Mouse (Mus musculus) cerebellum, adult 18-20 months (tissue): Measurements from ENCODE around the gene Hist2h2ab.
"Not testable (repeated sequence)": the region's sequence is repeated elsewhere in the genome, so short reads cannot be mapped to it uniquely, and the experiment has no call there.

ENCODE experiments used
- DNase-seq, 2 experiments: peaks; one replicate each; pipeline ENCODE4 v3.0.0; 2021

Hist2h2ab gene

DNA sequence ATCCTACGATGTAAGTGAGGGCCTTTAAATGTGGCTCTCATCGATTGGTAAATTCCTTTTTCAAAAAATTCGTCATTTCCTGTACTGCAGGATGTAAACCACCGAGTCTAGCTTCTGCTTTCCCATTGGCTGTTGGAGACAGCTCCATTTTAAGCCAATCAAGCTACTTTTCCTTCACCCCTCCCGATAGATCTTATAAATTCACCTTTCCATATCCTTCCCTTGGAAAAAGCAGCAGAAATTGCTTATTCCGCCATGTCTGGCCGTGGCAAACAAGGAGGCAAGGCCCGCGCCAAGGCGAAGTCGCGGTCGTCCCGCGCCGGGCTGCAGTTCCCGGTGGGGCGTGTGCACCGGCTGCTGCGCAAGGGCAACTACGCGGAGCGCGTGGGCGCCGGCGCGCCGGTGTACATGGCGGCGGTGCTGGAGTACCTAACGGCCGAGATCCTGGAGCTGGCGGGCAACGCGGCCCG lies at the start of gene Hist2h2ab, which contains the start of gene Bola1:
TSS of gene Hist2h2ab (plus strand) at position 205 of the 470 bp plus-strand sequence.
TSS of gene Bola1 (minus strand) at position 49 of the 470 bp plus-strand sequence.
- peak; percentile 75 to 78 for DNase-seq

GRCm38 (mm10) chr3:96170276-96170675 lies 49.4 kb upstream of the Hist2h2ab start:
- no peak for DNase-seq

GRCm38 (mm10) chr3:96170976-96171545 lies 48.6 kb upstream of the Hist2h2ab start:
- no peak for DNase-seq

DNA sequence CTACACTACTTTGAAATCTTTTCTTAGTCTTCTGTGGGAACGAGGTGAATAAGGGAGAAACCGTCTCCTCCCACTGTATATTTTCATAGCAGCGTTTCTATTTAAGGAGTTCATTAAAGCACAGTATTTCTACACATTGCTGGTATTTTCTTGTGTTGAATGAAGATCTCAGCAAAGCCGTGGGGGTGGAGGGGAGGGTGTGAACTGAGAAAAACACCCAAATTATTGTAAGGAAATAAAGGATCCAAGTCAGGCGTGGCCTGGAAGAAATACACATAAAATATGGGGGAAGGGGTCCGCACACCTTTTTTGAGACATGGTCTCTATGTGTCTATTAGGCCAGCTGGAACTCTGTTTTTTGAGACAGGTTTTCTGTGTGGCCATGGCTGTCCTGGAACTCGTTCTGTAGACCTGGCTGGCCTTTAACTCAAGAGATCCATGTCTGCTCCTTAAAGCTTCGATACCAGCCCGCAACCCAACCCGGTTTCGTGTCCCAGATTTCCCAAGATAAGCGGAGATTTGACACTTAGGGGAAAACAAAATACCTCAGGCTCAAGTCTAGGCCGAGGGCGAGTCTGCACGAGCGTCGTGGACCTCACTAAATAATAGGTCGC lies 48.0 kb upstream of the Hist2h2ab start:
- DNase-seq: no peak

DNA sequence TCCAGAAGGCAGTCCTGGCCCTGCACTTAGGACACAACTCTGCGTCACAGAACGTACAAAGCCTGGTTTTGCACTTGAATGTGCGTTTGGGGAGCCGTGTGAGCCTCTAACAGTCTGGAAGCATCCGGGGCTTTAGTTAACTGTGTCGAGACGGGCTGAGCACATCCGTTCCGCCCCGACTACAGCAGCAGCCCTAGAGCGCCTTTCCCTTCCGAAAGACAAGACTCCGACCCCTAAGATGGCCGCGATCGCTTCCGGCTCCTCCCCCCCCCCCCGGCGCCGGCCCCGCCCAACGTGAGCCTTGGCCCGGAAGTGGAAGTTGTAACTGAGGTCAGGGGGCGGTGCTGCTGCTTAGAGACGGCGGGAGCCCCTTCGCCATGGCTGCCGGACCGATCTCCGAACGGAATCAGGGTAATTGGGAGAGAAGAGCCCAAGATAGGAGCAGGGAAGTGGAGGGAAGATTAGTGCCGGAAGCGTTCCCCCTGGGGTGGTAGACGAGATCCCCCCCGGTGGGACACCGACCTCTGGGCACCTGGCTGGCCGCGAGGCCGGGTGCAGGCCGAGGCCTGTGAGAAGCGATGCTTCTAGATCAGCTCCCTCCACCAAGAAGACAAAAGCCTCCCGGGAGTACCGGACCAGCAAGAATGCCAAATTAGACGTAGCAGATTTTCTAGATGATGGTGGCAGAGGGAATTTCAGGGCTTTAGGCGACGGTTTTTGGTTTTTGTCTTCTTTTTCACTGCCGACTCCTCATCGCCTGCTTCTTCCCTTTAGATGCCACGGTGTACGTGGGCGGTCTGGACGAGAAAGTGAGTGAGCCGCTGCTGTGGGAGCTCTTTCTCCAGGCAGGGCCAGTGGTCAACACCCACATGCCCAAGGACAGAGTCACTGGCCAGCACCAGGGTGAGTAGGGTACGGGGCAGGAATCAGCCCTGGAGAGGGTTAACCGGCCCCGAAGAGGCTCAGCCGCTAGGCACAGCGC lies 47.2 kb upstream of the Hist2h2ab start, which contains the start of gene Sf3b4:
TSS of gene Sf3b4 (plus strand) at position 136 of the 982 bp plus-strand sequence.
- peak; percentile 82 to 84 for DNase-seq

DNA sequence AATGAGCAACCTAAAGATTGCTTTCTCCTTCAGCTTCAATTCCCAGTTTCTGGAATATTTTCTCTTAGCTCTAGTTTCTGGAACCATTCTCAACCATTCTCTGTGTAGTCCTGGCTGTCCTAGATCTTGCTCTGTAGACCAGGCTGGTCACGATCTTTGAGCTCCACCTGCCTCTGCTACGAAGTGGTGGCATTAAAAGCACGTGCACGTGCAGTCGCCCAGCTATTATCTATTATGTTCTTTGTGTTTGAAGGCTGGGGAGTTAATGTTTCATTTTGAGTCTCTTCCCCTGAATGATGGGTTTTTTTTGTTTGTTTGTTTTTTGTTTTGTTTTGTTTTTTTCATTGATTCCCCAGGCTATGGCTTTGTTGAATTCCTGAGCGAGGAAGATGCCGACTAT lies 46.5 kb upstream of the Hist2h2ab start:
- no peak for DNase-seq

DNA sequence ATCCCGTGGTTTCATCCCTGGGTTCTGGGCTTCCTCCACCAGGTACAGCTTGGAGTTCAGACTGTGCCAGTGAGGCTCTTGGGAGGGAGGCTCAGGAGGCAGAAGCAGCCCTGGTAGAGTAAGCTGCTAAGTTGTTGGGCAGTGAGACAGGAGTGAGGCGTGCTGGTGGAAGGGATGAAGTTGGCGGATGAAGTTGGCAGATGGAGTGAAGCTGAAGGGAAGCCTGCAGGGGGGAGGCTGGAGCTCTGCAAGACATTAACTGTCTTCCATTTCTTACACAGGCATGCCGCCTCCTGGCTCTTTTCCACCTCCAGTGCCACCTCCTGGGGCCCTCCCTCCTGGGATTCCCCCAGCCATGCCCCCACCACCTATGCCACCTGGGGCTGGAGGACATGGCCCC lies 45.6 kb upstream of the Hist2h2ab start:
- not testable (repeated sequence) for DNase-seq

DNA sequence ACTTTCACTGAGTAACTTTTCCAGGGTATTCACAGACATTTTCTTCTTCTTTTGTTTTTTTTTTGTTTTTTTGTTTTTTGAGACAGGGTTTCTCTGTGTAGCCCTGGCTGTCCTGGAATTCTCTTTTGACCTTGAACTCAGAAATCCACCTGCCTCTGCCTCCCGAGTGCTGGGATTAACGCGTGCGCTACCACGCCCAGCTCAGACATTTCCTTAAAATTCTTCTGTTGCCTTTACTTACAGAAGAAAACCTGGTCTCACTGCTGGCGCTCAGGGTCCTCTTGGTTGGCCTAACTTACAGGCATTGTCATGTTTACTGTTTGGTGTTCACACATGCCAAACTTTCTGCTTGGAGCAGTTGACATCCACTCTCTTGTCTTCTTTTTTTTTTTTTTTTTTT lies 44.4 kb upstream of the Hist2h2ab start:
- no peak for DNase-seq

- DNase-seq: no peak
Measured at GRCm38 (mm10) chr3:96178427-96178826, 41.2 kb upstream of the Hist2h2ab start.

DNA sequence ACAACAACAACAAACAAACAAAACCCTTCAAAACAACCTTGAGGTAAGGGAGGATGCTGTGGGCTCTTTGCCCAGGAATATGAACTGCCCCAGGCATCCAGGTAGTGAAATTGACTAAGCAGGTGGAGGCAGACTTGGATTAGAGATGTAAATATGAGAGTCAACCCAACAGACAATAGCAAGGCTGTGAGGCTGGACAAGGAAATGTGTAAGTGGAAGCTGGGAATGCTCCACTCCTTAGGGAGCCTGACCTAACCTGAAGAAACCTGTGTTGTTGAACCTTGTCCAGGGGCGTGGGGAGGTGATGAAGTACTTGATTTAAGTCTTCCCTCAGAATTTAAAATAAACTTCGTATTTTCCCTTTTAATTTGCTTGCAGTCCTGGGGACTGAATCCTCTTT lies 40.8 kb upstream of the Hist2h2ab start:
- no peak for DNase-seq

DNA sequence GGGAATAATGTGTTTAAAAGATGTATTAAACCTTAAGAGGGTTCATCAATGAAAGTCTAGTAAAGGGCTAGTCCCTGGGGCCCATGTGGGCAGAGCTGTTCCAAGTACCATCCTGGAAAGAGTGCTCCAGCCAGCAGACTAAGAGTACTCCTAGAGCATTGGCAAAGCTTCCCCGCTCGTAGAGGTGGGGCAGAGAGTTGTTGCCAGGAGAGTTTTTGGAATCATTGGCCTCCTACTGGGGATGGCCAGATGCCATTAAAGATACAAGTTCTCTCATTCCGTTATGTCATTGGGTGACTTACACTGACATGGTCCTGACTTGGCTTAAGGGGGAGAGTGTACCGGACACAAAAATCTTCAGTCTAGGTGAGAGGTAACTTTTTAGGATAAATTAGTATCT lies 40.1 kb upstream of the Hist2h2ab start:
- peak; percentile 49 to 50 for DNase-seq

DNA sequence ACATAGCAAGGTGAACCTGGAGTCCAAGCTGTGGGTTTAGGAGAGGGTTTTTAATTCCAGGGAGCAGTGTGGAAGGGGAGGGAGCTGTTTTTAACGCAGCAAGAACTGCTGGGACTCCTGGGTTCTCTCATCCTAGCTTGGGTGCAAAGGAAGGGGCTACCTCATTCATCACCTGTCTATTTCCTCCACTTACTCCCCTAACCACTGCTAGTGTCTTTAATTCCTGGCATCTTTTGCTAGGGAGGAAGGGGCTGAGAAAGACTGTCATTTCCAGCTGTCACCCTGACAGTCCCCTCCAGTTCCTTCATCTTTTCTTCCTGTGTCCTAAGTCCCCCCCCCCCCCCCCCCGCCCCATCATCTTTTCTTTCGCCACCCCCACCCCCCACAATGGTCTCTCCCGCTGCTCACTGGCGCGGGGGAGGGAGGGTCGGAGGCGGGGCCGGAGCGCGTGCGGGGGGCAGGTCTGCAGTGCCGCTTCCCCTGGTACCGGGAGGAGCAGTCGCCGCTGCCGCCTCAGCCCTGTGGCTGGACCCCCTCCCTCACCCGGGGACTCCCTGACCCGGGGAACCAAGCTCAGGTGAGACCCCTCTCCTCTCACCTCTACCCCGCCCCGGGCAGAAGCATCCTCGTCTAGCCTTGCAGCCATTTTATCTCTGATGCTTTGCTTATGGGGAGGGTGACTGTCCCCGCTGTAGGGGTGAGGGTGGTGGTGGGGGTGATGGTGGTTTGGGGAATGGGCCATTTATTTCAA lies 38.8 kb upstream of the Hist2h2ab start, which contains the start of gene Sv2a:
TSS of gene Sv2a (plus strand) at position 425 of the 751 bp plus-strand sequence.
- peak; percentile 85 to 87 for DNase-seq

- DNase-seq: peak; percentile 47 to 48
Measured at GRCm38 (mm10) chr3:96181510-96182381, 37.9 kb upstream of the Hist2h2ab start.

DNA sequence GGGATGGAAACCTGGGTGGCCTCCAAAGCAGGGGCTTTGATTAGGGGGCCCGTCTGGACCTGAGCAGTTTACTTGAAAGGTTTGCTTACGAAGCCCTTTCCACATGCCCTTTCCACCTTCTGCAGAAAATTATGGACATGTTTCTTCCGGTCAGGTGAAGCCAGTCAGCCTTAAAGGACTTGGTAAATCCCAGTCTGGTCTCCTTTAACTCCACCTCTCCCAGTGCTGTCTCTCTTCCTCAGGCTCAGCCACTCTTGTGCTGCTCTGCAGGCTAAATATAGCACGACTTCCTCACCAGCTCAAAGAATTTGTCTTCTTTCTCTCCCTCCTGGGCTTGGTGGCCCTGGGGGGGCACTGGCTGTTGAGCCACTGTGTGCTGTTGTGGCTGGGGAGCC lies 37.3 kb upstream of the Hist2h2ab start:
- DNase-seq: peak; percentile 44 to 48

GRCm38 (mm10) chr3:96192977-96193376 lies 26.7 kb upstream of the Hist2h2ab start:
- DNase-seq: no peak

DNA sequence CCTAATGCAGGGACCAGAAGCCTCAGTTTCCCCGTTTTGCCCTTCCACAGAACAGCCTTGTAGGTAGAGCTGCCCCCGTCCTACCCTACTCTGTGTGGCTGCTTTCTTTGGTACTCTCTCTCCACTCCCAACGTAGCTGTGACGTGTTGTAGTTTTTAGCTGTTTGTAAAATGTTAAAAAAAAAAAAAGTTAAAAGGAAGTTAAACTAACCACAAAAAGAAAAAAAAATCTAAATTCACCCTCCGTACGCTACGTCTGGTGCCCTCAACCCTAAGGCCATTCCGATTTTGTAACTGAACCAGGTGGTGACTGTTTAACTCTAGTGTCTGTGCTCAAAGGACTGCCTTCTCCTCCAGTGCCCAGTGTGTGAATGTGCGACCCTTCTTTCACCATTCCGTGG lies 24.7 kb upstream of the Hist2h2ab start:
- no peak for DNase-seq

DNA sequence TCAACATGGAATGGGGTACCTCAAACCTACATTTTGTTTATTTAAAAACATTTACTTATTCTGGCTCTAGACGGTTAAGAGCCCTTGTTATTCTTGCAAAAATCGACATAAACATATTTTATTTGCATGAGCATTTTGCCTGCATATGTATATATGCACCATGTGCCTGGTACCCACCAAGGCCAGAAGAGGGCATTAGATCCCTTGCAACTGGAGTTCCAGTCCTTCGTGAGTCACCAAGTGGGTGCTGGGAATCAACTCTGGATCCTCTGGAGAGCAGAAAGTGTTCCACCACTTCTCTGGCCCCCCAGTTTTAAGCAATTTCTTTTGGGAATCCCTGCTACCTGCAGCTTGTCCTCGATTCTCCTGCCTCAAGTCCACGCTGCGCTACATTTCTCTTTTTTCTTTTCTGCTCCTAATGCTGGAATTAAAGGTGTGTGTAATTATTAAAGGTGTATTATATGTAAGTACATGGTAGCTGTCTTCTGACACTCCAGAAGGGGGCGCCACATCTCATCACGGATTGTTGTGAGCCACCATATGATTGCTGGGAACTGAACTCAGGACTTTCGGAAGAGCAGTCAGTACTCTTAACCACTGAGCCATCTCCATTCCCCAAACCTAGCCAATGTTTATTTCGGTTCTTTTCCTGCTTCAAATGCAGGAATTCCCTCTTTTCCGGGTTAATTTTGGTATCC lies 23.9 kb upstream of the Hist2h2ab start:
- DNase-seq: no peak

GRCm38 (mm10) chr3:96196437-96197128 lies 23.1 kb upstream of the Hist2h2ab start:
- DNase-seq: no peak

GRCm38 (mm10) chr3:96197129-96197749 lies 22.4 kb upstream of the Hist2h2ab start:
- peak; percentile 89 to 96 for DNase-seq

DNA sequence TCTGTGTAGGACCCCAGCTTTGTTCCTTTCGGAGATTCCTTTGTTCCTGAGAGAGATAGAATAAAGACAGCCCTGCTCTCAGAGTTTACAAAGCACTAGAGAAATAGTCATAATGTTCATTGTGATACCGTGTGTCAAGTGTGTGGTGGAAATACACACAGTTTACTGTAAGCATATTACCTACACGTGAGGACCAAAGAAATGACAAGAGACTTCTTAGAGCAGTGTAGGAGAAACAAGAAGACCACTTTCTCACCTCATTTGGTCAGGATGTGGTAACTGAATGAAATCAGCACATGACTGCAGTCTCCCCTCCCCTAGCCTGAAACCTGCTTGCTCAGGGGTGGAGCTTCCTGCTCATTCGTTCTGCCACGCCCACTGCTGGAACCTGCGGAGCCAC lies 21.5 kb upstream of the Hist2h2ab start:
- DNase-seq: no peak
